Mouse (Mus musculus) embryonic fibroblast, embryonic 13.5 days (primary cell): Measurements from ENCODE around the gene Capn3.

ENCODE experiments used
- CTCF ChIP-seq: IDR thresholded peaks from 2 replicates; pipeline ENCODE4 v1.5.1; 2011; ENCODE audit warnings: mild to moderate bottlenecking, control low read depth, low read length, moderate library complexity, borderline replicate concordance; ENCODE audit not compliant: insufficient read depth
- POLR2A ChIP-seq: IDR thresholded peaks from 2 replicates; pipeline ENCODE4 v1.6.1; 2011; ENCODE audit warnings: low read depth, mild to moderate bottlenecking, control low read depth, low read length, moderate library complexity

DNA sequence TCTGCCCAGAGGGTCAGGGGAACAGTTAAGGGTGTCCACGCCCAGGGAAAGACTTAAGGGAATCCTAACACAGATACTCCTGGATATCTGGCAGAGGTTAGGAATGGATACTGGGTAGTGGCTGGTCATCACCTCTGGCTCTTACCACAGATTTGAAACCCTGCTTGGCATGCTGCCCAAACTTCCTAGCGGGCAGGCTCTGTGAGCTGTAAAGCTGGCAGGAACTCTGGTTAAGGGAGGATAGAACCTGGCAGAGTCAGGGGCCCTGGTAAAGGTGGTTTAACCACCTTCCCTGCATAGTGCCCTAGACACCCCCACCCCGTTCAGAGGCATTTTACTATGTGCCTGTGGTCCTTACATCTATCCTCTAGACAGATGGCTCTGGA is 46.8 kb downstream of the Capn3 start:
- no peak for TF ChIP-seq CTCF
- TF ChIP-seq POLR2A, result no peak
